Mouse (Mus musculus): ENCODE data around the gene Olfr1039.
"Not testable (repeated sequence)": the region's sequence is repeated elsewhere in the genome, so short reads cannot be mapped to it uniquely, and the experiment has no call there.

Gene Olfr1039

GRCm38 (mm10) chr2:86135828-86136227 is at the start of gene Olfr1039:
TSS of gene Olfr1039 (minus strand) at chr2:86135928.
- no peak for DNase-seq

GRCm38 (mm10) chr2:86179950-86180349 is 44.2 kb upstream of the Olfr1039 start:
- DNase-seq: no peak

- DNase-seq: no peak
Measured at GRCm38 (mm10) chr2:86177720-86178119, 42.0 kb upstream of the Olfr1039 start, which contains the start of gene Olfr1044. TSS of gene Olfr1044 (minus strand) at chr2:86177820.

- not testable (repeated sequence) for DNase-seq
Measured at GRCm38 (mm10) chr2:86175422-86175821, 39.7 kb upstream of the Olfr1039 start.

GRCm38 (mm10) chr2:86167422-86167821 is 31.7 kb upstream of the Olfr1039 start, which contains the start of gene Olfr1043:
TSS of gene Olfr1043 (minus strand) at chr2:86167522.
- DNase-seq: no peak

GRCm38 (mm10) chr2:86161738-86162137 is 26.0 kb upstream of the Olfr1039 start, which contains the start of gene Olfr1042:
TSS of gene Olfr1042 (minus strand) at chr2:86161838.
- DNase-seq: no peak

- no peak for DNase-seq
Measured at GRCm38 (mm10) chr2:86146632-86147031, 10.9 kb upstream of the Olfr1039 start, which contains the start of gene Olfr1040. TSS of gene Olfr1040 (minus strand) at chr2:86146732.

GRCm38 (mm10) chr2:86087285-86087684 is 48.4 kb downstream of the Olfr1039 start, which contains the start of gene Olfr1037:
TSS of gene Olfr1037 (minus strand) at chr2:86087385.
- DNase-seq: no peak

- not testable (repeated sequence) for DNase-seq
Measured at GRCm38 (mm10) chr2:86080478-86080877, 55.2 kb downstream of the Olfr1039 start.
